Mouse (Mus musculus) kidney, postnatal 4 days (tissue): ENCODE measurements around the gene Ryr2.
"Not testable (repeated sequence)": the region's sequence is repeated elsewhere in the genome, so short reads cannot be mapped to it uniquely, and the experiment has no call there.

Source experiments
- DNase-seq, 2 experiments: peaks; one replicate each; pipeline ENCODE4 v3.0.0; 2021; ENCODE audit warnings: mixed read lengths in 2 of 2

Gene Ryr2

GRCm38 (mm10) chr13:12033914-12034313 lies 72.8 kb downstream of the Ryr2 start:
- no peak for DNase-seq

- no peak for DNase-seq
These were observed 73.5 kb downstream of the Ryr2 start for GRCm38 (mm10) chr13:12033272-12033671.

- DNase-seq = no peak
These were observed 76.9 kb downstream of the Ryr2 start for GRCm38 (mm10) chr13:12029841-12030240.

GRCm38 (mm10) chr13:12029326-12029725 lies 77.4 kb downstream of the Ryr2 start:
- no peak for DNase-seq

- DNase-seq = no peak
These were observed 88.7 kb downstream of the Ryr2 start for GRCm38 (mm10) chr13:12018046-12018445.

- no peak for DNase-seq
These were observed 92.8 kb downstream of the Ryr2 start for GRCm38 (mm10) chr13:12013986-12014385.

GRCm38 (mm10) chr13:12008995-12009689 lies 97.6 kb downstream of the Ryr2 start:
- DNase-seq = no peak

GRCm38 (mm10) chr13:12007579-12007978 lies 99.2 kb downstream of the Ryr2 start:
- DNase-seq = no peak

GRCm38 (mm10) chr13:12001891-12002294 lies 104.9 kb downstream of the Ryr2 start:
- no peak for DNase-seq

- no peak for DNase-seq
These were observed 106.9 kb downstream of the Ryr2 start for GRCm38 (mm10) chr13:11999851-12000250.

GRCm38 (mm10) chr13:11997366-11997765 lies 109.4 kb downstream of the Ryr2 start:
- no peak for DNase-seq

GRCm38 (mm10) chr13:11987556-11987955 lies 119.2 kb downstream of the Ryr2 start:
- no peak for DNase-seq

GRCm38 (mm10) chr13:11985056-11985455 lies 121.7 kb downstream of the Ryr2 start:
- DNase-seq = no peak

- no peak for DNase-seq
These were observed 127.7 kb downstream of the Ryr2 start for GRCm38 (mm10) chr13:11978997-11979396.

- DNase-seq = no peak
These were observed 128.4 kb downstream of the Ryr2 start for GRCm38 (mm10) chr13:11978359-11978758.

GRCm38 (mm10) chr13:11977606-11978005 lies 129.1 kb downstream of the Ryr2 start:
- DNase-seq = no peak

- no peak for DNase-seq
These were observed 142.4 kb downstream of the Ryr2 start for GRCm38 (mm10) chr13:11964391-11964790.

GRCm38 (mm10) chr13:11959488-11960174 lies 147.1 kb downstream of the Ryr2 start:
- DNase-seq = no peak

- DNase-seq = no peak
These were observed 147.9 kb downstream of the Ryr2 start for GRCm38 (mm10) chr13:11958854-11959253.

- no peak for DNase-seq
These were observed 148.5 kb downstream of the Ryr2 start for GRCm38 (mm10) chr13:11958271-11958670.

GRCm38 (mm10) chr13:11951951-11952350 lies 154.8 kb downstream of the Ryr2 start:
- no peak for DNase-seq

GRCm38 (mm10) chr13:11945740-11946139 lies 161.0 kb downstream of the Ryr2 start:
- no peak for DNase-seq

GRCm38 (mm10) chr13:11941724-11942123 lies 165.0 kb downstream of the Ryr2 start:
- DNase-seq = no peak

- not testable (repeated sequence) for DNase-seq
These were observed 172.3 kb downstream of the Ryr2 start for GRCm38 (mm10) chr13:11934297-11935060.
